Mouse (Mus musculus): Measurements from ENCODE around the gene Sema4d. TPM values are rescaled to one million over a fixed set of nuclear protein-coding genes. Genes with fewer than 3 reads are reported as not detected.

Sema4d gene
- polyA plus RNA-seq, 1 experiment from 2014 or later: 7.1 TPM

DNA sequence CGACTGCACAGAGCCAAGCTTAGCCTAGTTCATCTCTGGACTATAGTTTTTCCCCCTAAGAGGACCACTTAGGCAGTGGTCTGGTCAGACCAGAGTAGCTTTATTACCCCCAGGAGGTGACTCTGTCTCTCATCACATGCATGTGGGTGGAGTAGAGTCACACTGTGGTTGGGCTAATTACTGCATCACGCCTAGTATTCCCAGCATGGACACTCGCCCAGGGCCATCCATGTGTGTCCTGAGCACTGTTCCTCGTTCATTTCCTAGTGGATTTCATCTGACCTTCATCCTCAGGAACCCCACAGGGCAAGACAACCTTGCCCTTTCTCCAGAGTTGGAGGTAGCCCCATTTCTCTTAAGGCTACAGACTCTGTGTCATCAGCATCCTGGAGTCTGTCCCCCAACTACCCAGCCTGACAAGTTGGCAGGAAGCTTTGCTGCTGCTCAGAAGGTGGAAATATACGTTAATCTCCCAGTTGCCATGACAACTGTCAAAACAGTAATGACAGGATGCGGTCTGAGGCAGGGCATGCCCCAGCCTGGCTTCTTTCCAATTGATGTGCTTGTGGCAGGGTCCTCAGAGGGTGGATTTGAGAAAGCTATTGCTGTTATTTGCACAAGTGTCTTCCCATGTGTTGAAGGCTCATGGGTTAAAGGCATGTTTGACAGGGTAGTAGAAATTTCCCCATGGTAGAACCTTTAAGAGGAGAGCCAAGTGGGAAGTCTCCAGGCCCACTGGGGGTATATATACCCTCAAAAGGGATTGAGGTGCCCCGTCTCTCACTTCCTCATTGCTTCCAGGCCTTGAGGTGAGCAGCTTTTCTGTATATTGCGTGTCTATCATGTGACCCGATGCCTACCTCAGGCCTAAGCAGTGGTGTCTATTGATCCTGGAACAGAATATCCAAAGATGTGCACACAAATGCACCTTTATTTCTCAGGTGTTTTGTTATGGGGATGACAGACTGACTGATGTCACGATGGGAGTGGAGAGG lies 20.4 kb upstream of the Sema4d start:
- Histone ChIP-seq H3K27ac (peak overlapping the region; percentile 30), H3K4me1 (replicated peaks) (peaks cover 37% of the 10 kb centered on the region), H3K4me2 (replicated peaks) (no peak overlapping the region), H3K4me3 (replicated peaks) (no peak overlapping the region), H3K9ac (replicated peaks) (no peak overlapping the region), H3K36me3 (no peaks in the 10 kb centered on the region), H3K9me3 (no peaks in the 10 kb centered on the region), H3K27me3 (no peaks in the 10 kb centered on the region)
- 57% methylated on average over 10 of the region's 10 CpGs for WGBS
- ATAC-seq: 0 out of 2 replicates have a peak, but pooled peaks have one; percentile 43

DNA sequence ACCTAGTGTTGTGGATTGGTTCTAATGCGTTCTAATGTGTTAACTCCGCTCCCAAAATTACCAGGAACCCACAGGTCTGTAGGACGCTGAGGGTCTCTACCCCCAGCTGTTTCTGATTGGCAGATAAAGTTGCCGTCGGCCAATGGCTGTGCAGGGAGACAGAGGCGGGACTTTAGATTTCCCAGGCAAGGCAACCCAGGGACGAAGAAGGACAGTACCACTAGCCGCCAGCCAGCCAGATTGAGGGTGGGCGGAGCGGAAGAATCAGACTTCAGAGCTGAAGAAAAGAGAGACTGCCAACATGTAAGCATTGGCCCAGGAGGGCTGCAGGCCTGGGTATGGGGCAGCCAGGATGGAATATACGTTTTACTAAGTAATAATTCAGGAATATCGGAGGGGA lies 14.6 kb upstream of the Sema4d start:
- Histone ChIP-seq H3K36me3 (no peaks in the 10 kb centered on the region), H3K27ac (no peak overlapping the region), H3K9me3 (no peaks in the 10 kb centered on the region), H3K4me2 (replicated peaks) (no peak overlapping the region), H3K4me3 (replicated peaks) (no peak overlapping the region), H3K4me1 (replicated peaks) (peaks cover 24% of the 10 kb centered on the region), H3K9ac (replicated peaks) (no peak overlapping the region), H3K27me3 (no peaks in the 10 kb centered on the region)
- ATAC-seq: peak; percentile 34; the same call in 1 of the 2 replicates
- 32% methylated on average over 12 of the region's 12 CpGs for WGBS

DNA sequence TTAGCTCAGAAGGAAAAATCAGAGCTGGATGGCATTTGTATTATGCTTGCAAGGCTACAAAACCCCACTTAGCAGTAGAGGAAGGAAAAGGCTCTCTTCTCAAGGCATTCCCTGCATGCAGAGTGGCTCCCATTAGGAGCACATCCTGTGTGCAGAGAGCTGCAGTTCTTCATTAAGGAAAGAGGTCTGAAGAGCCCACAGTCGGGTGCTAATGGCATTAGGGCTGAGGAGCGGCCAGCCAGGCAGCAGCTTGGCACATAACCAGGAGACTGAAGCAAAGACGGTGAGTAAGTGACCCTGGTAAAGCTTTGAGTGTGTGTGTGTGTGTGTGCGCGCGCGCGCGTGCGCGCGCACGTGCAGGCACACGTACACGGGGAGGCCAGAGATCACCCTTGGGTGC lies 12.7 kb upstream of the Sema4d start:
- H3K9me3 ChIP-seq: no peaks in the 10 kb centered on the region
- no peak overlapping the region for H3K4me2 ChIP-seq (replicated peaks)
- H3K4me1 ChIP-seq (replicated peaks): peaks cover 13% of the 10 kb centered on the region
- 83% methylated on average over 15 of the region's 15 CpGs for WGBS
- no peak overlapping the region for H3K4me3 ChIP-seq (replicated peaks)
- H3K27me3 ChIP-seq: no peaks in the 10 kb centered on the region
- H3K9ac ChIP-seq (replicated peaks): peak overlapping the region; percentile 32; the same call in 1 of the 2 replicates
- peak overlapping the region; percentile 36; the same call in 1 of the 2 replicates for H3K27ac ChIP-seq
- ATAC-seq: peak; percentile 22; the same call in 1 of the 2 replicates
- no peaks in the 10 kb centered on the region for H3K36me3 ChIP-seq

DNA sequence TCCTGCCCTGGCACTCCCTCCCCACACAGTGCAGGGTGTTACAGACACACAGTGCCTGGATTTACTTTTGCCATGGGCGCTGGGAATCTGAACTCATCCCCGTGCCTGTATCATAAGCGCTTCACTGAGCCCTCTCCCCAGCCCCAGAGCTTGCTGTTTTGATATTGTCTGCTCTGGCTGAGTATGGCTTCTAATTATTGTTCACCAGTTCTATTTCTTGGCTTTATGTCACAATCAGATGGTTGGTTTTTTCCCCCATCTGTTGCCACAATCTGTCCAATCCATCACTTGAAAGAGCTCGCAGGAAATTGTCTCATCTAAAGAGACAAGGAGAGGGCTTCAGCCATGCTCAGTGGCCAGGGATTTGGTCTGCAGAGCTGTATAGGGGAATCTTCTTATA lies 12.1 kb upstream of the Sema4d start:
- 0 out of 2 replicates have a peak overlapping the region, but pooled peaks have one; percentile 32 for H3K9ac ChIP-seq (replicated peaks)
- 76% methylated on average over 4 of the region's 4 CpGs for WGBS
- ATAC-seq: no peak

DNA sequence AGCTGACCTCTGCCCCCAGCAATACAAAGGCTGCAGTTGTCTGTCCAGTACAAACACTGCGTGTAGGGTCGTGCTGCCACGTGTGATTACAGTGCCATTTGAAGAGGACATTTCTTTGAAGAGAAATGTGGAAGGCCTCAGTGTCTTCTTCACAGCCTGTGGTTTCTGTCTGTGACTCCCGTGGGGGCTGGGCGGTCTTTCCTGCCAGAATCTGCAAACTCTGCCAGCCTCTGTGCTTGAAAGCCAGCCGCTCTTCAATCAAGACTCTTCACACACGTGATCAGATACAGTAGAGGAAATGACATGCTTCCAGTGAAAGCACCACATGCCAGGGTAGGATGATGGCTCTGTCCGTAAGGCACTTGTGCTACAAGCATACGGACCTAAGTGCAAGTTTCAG lies 7.4 kb upstream of the Sema4d start:
- no peaks in the 10 kb centered on the region for H3K9me3 ChIP-seq
- 69% methylated on average over 9 of the region's 9 CpGs for WGBS
- H3K27me3 ChIP-seq: peaks cover 3% of the 10 kb centered on the region; the same call in 1 of the 2 replicates
- H3K27ac ChIP-seq: no peak overlapping the region
- H3K4me2 ChIP-seq (replicated peaks): no peak overlapping the region
- H3K36me3 ChIP-seq: no peaks in the 10 kb centered on the region
- no peak overlapping the region for H3K4me3 ChIP-seq (replicated peaks)
- H3K4me1 ChIP-seq (replicated peaks): peaks cover 7% of the 10 kb centered on the region
- no peak for ATAC-seq
- H3K9ac ChIP-seq (replicated peaks): no peak overlapping the region

More for the DNA sequence above, 12.1 kb upstream of the Sema4d start:
- H3K4me3 ChIP-seq (replicated peaks): no peak overlapping the region
- no peaks in the 10 kb centered on the region for H3K9me3 ChIP-seq
- no peaks in the 10 kb centered on the region for H3K27me3 ChIP-seq
- H3K27ac ChIP-seq: peak overlapping the region; percentile 36
- H3K4me1 ChIP-seq (replicated peaks): peaks cover 13% of the 10 kb centered on the region
- H3K4me2 ChIP-seq (replicated peaks): no peak overlapping the region
- no peaks in the 10 kb centered on the region for H3K36me3 ChIP-seq

DNA sequence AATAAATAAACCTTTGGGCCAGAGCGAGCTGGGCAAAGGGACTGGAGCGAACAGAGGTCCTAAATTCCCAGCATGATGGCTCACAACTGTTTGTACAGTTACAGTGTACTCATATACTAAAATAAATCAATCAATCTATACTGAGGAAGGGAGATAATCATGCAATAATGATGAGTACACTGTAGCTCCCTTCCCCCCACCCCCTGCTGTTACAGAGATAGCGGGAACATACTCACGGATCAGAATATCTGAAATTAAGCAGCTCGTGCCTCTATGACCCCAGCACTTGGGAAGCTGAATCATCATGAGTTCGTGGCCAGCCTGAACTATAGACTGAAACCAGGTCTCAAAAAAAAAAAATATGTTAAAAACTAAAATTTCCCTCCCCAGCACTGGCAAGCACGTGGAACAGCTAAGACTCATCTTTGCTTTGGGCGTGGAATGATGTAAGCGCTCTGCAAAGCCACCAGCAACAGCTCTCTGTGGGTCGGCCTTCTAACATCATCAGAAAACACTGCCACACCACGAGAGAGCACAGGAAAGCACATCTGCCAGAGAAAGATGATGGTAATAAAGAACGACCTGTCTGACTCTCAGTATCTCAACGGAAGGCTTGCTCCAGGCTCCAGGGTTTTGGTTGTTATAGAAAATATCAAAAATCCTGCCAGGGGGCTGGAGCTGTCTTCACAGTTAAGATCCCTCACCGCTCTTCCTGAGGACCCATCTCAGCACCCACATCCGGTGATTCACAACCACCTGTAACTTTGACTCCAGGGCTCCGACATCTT lies 6.4 kb upstream of the Sema4d start:
- H3K27ac ChIP-seq: no peak overlapping the region
- H3K36me3 ChIP-seq: no peaks in the 10 kb centered on the region
- no peak overlapping the region for H3K4me3 ChIP-seq (replicated peaks)
- WGBS: 86% methylated on average over 16 of the region's 16 CpGs
- no peaks in the 10 kb centered on the region for H3K9me3 ChIP-seq
- no peak overlapping the region for H3K4me2 ChIP-seq (replicated peaks)
- H3K27me3 ChIP-seq: peaks cover 6% of the 10 kb centered on the region; the same call in 1 of the 2 replicates
- no peak overlapping the region for H3K9ac ChIP-seq (replicated peaks)
- H3K4me1 ChIP-seq (replicated peaks): no peaks in the 10 kb centered on the region
- ATAC-seq: no peak

DNA sequence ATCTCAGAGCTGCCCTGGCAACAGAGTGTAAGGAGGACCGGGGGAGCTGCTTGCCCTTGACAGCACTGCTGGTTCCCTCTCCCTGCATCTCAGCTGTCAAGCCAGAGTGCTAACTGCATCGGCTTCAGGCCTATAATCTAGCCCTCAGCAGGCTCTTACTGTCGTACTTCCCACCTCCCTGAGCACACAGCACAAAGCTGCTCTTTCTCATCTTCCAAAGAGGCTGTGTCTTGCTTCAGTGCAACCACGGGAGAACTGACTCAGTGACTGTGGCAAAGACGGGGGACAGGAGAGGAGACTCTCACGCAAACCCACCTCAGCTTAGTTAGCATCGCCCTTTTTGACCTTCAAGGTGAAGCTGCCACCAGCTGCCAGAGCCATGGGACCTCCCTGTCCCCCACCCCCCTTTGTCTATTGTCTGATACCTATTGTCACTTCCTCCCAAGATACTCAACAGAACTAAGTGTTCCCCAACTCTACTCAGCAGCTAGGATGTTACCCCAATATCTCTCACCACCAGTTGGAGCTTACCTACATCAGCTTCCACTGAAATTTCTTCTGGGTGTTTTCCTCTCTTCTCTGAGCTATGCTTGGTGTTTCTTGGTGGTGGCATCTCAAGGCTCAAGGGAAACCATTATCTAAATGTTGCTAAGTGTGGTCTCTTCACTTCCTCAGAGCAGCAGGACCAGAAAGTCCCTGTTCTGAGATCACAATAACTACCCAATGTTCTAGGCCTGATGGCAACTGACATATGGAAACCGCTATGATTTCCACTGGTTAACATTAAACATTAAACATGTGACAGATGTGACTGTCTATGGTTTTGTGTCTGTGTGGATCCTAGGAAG lies 4.6 kb upstream of the Sema4d start:
- Histone ChIP-seq H3K27me3 (peaks cover 6% of the 10 kb centered on the region; the same call in 1 of the 2 replicates), H3K9me3 (no peaks in the 10 kb centered on the region), H3K27ac (no peak overlapping the region), H3K4me1 (replicated peaks) (no peaks in the 10 kb centered on the region), H3K9ac (replicated peaks) (no peak overlapping the region), H3K36me3 (no peaks in the 10 kb centered on the region), H3K4me2 (replicated peaks) (no peak overlapping the region), H3K4me3 (replicated peaks) (no peak overlapping the region)
- no peak for ATAC-seq
- 58% methylated on average over 8 of the region's 8 CpGs for WGBS

DNA sequence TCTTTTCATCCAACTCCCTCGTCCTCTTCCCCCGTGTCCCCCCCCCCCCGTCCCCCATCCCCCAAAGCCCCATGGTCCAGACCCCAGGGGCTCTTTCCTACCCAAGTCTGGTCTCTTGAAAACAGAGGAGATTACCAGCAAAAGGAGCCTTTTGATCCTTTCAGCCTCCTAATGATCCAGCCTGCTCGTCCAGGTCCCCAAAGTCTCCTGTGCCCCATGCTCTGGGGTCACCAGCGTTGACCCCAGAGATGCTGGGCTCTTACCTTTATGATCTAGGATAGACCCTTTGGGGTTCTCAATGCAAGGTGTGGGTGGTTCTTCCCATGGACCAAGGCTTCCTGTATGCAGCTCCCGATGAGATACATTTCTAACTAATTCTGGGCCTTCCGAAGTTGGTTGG lies 401 bp upstream of the Sema4d start:
- no peaks in the 10 kb centered on the region for H3K36me3 ChIP-seq
- peak overlapping the region; percentile 98 for H3K4me2 ChIP-seq (replicated peaks)
- H3K4me1 ChIP-seq (replicated peaks): peaks cover 17% of the 10 kb centered on the region
- 30% methylated on average over 6 of the region's 7 CpGs for WGBS
- H3K27ac ChIP-seq: no peak overlapping the region
- no peak overlapping the region for H3K9ac ChIP-seq (replicated peaks)
- peak; percentile 21 for ATAC-seq
- no peaks in the 10 kb centered on the region for H3K9me3 ChIP-seq
- peak overlapping the region; percentile 79 for H3K4me3 ChIP-seq (replicated peaks)
- peaks cover 26% of the 10 kb centered on the region for H3K27me3 ChIP-seq

DNA sequence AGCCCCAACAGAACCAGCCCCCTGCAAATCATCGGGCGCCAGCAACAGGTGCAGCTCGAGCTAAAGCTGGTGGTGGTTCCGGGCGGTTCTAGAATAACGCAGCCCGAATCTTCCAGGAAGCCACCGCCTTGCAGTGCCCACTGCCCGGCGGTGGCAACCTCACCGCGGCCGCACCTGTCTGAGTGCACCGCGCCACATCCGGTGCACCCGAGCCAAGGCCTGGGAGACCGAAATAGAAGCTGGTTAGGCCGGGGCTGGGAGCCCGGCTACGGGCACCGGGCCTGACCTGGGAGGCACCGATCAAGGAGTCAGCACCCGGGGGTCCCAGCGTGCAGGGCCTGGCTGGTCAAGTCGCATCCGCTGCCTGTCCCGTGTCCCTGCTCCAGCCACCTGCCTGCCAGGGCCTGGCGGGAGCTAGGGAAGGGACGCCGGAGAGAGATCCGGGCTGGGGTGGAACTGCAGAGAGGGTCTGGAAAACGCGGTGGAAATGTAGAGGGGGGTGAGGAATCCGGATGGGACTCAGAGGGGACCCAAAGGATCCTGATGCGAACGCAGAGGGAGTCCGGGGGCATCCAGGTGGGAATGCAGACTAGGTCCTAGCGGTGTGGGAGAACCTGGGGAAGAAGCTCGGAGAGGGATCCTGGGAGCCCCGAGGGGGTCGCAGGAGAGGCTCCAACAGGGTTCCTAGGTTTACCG lies 670 bp downstream of the Sema4d start:
- Histone ChIP-seq H3K4me1 (replicated peaks) (peaks cover 17% of the 10 kb centered on the region), H3K36me3 (no peaks in the 10 kb centered on the region), H3K4me2 (replicated peaks) (peak overlapping the region; percentile 98), H3K9ac (replicated peaks) (peak overlapping the region; percentile 89), H3K4me3 (replicated peaks) (peak overlapping the region; percentile 79), H3K27me3 (peaks cover 26% of the 10 kb centered on the region), H3K9me3 (no peaks in the 10 kb centered on the region), H3K27ac (peak overlapping the region; percentile 58; the same call in 1 of the 2 replicates)
- WGBS: 1% methylated on average over 43 of the region's 43 CpGs
- peak; percentile 70 for ATAC-seq

DNA sequence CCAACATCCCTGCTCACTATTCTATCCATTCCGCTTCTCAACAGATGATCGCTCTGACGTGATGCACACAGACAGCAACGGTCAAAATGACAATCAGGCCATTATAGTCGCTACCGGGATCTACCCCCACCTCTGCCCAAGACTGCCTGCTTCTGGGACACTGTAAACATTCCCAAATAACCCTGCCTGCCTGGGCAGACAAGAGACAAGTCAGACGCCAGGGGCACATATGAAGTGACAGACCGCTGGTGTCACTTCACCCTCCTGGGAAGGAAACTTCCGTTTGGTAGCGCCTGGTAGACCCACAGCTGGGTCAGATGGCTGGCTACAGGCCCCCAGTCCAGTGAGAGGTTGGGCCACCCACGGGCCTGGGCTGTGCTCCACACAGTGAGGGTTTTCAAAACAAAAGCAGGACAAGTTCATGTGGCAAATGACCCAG lies 1.4 kb downstream of the Sema4d start:
- WGBS: 31% methylated on average over 11 of the region's 11 CpGs
- H3K4me1 ChIP-seq (replicated peaks): peaks cover 17% of the 10 kb centered on the region
- peak overlapping the region; percentile 79 for H3K4me3 ChIP-seq (replicated peaks)
- H3K9ac ChIP-seq (replicated peaks): peak overlapping the region; percentile 89
- H3K27ac ChIP-seq: no peak overlapping the region
- H3K36me3 ChIP-seq: no peaks in the 10 kb centered on the region
- H3K27me3 ChIP-seq: peaks cover 26% of the 10 kb centered on the region
- ATAC-seq: no peak
- H3K4me2 ChIP-seq (replicated peaks): peak overlapping the region; percentile 98
- no peaks in the 10 kb centered on the region for H3K9me3 ChIP-seq

DNA sequence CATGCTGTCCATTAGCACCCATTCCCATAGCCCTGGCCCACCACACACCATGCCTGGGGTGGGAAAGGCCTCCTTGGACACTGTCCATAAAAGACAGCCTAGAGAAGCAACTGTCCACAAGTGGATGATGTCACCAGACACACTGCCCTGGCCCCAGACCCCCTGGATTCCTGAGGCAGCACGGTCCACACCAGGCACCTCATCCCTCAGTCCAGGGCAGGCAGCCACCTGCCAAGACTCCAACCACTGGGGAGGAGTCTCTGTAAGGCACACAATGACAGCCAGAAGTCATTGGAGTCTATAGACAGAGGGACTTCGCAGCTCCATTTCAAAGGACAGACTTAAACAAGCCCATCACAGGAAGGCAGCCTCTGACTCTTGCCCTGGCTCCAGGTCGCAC lies 1.9 kb downstream of the Sema4d start:
- Histone ChIP-seq H3K4me3 (replicated peaks) (peak overlapping the region; percentile 79), H3K27me3 (peaks cover 26% of the 10 kb centered on the region), H3K9me3 (no peaks in the 10 kb centered on the region), H3K9ac (replicated peaks) (0 out of 2 replicates have a peak overlapping the region, but pooled peaks have one; percentile 89), H3K4me1 (replicated peaks) (peaks cover 17% of the 10 kb centered on the region), H3K4me2 (replicated peaks) (peak overlapping the region; percentile 98), H3K36me3 (no peaks in the 10 kb centered on the region), H3K27ac (no peak overlapping the region)
- WGBS: 71% methylated on average over 3 of the region's 3 CpGs
- no peak for ATAC-seq

Data from midbrain, embryonic 13.5 days (tissue).